Mouse (Mus musculus): ENCODE measurements around the gene Xpr1.

DNA sequence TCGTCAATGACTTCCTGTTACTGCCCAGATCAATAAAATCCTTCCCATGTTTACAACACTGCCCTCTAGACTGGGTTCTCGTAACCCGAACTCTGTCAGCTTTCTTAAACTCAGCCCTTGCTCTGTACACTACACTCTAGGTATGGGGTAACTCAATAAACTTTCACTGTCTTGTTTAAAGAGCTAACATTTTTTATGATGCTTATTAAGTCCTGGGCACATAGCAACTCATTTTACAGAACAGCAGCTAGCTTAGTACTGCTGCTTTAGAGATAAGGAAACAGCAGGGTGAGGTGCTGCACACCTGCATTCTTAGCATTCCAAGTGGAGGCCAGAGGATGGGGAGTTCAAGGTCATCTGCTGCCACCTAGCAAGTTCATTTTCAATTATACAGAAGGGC is 21.3 kb upstream of the Xpr1 start:
- TF ChIP-seq CTCF (IDR thresholded peaks at IDR 0.05; ENCODE audit: low read depth) (no peak), EP300 (IDR thresholded peaks at IDR 0.05; ENCODE audit: low read depth) (no peak)

Data from heart, postnatal 0 days (tissue).